Mouse (Mus musculus): ENCODE results near the gene Tsc1. TPM values are rescaled to one million over a fixed set of nuclear protein-coding genes. Genes with fewer than 3 reads are reported as not detected.

The Tsc1 gene
- polyA plus RNA-seq, 1 experiment, result 1.7 TPM

- Histone ChIP-seq H3K27me3 (replicated peaks) (peaks cover 11% of the 10 kb centered on the region), H3K4me3 (replicated peaks) (peak within 1 kb of the TSS; percentile 90), H3K9me3 (peaks cover 3% of the 10 kb centered on the region; the same call in 1 of the 2 replicates), H3K4me1 (peaks cover 91% of the 10 kb centered on the region), H3K36me3 (replicated peaks; ENCODE audit: low read length) (peaks cover 31% of the 10 kb centered on the region)
- TF ChIP-seq GATA1 (IDR thresholded peaks at IDR 0.05; ENCODE audit: borderline replicate concordance, low read length), result no peak
- no peak for TF ChIP-seq FLI1 (IDR thresholded peaks at IDR 0.05; ENCODE audit: low read length)
Measured at GRCm38 (mm10) chr2:28621664-28622171, 19.3 kb upstream of the Tsc1 start, which contains the start of gene Gfi1b. Gfi1b (minus strand) TSS chr2:28621982.

GRCm38 (mm10) chr2:28622521-28623124 is 18.4 kb upstream of the Tsc1 start:
- no peak for TF ChIP-seq GATA1 (IDR thresholded peaks at IDR 0.05; ENCODE audit: borderline replicate concordance, low read length)
- TF ChIP-seq FLI1 (IDR thresholded peaks at IDR 0.05; ENCODE audit: low read length), result no peak
- H3K36me3 ChIP-seq (replicated peaks; ENCODE audit: low read length), result peaks cover 24% of the 10 kb centered on the region
- peaks cover 11% of the 10 kb centered on the region for H3K27me3 ChIP-seq (replicated peaks)
- peaks cover 3% of the 10 kb centered on the region; the same call in 1 of the 2 replicates for H3K9me3 ChIP-seq
- peaks cover 90% of the 10 kb centered on the region for H3K4me1 ChIP-seq
- no peak overlapping the region for H3K4me3 ChIP-seq (replicated peaks)

GRCm38 (mm10) chr2:28624870-28625269 is 16.2 kb upstream of the Tsc1 start:
- H3K9me3 ChIP-seq, result peaks cover 3% of the 10 kb centered on the region; the same call in 1 of the 2 replicates
- H3K36me3 ChIP-seq (replicated peaks; ENCODE audit: low read length), result peaks cover 1% of the 10 kb centered on the region
- peaks cover 88% of the 10 kb centered on the region for H3K4me1 ChIP-seq
- TF ChIP-seq FLI1 (IDR thresholded peaks at IDR 0.05; ENCODE audit: low read length) (no peak), GATA1 (IDR thresholded peaks at IDR 0.05; ENCODE audit: borderline replicate concordance, low read length) (no peak)
- no peak overlapping the region for H3K4me3 ChIP-seq (replicated peaks)
- peaks cover 13% of the 10 kb centered on the region for H3K27me3 ChIP-seq (replicated peaks)

GRCm38 (mm10) chr2:28626038-28626437 is 15.0 kb upstream of the Tsc1 start:
- Histone ChIP-seq H3K4me1 (peaks cover 91% of the 10 kb centered on the region), H3K27me3 (replicated peaks) (peaks cover 15% of the 10 kb centered on the region), H3K4me3 (replicated peaks) (no peak overlapping the region), H3K9me3 (peaks cover 3% of the 10 kb centered on the region; the same call in 1 of the 2 replicates), H3K36me3 (replicated peaks; ENCODE audit: low read length) (no peaks in the 10 kb centered on the region)
- TF ChIP-seq GATA1 (IDR thresholded peaks at IDR 0.05; ENCODE audit: borderline replicate concordance, low read length), result no peak
- TF ChIP-seq FLI1 (IDR thresholded peaks at IDR 0.05; ENCODE audit: low read length), result no peak

- no peak for TF ChIP-seq FLI1 (IDR thresholded peaks at IDR 0.05; ENCODE audit: low read length)
- TF ChIP-seq GATA1 (IDR thresholded peaks at IDR 0.05; ENCODE audit: borderline replicate concordance, low read length), result no peak
- Histone ChIP-seq H3K36me3 (replicated peaks; ENCODE audit: low read length) (no peaks in the 10 kb centered on the region), H3K27me3 (replicated peaks) (peaks cover 15% of the 10 kb centered on the region), H3K4me1 (peaks cover 80% of the 10 kb centered on the region), H3K4me3 (replicated peaks) (no peak overlapping the region), H3K9me3 (peaks cover 3% of the 10 kb centered on the region; the same call in 1 of the 2 replicates)
Measured at GRCm38 (mm10) chr2:28628053-28628452, 13.0 kb upstream of the Tsc1 start.

- H3K4me1 ChIP-seq, result peaks cover 72% of the 10 kb centered on the region
- peaks cover 2% of the 10 kb centered on the region; the same call in 1 of the 2 replicates for H3K9me3 ChIP-seq
- peaks cover 10% of the 10 kb centered on the region for H3K27me3 ChIP-seq (replicated peaks)
- TF ChIP-seq GATA1 (IDR thresholded peaks at IDR 0.05; ENCODE audit: borderline replicate concordance, low read length), result no peak
- no peak for TF ChIP-seq FLI1 (IDR thresholded peaks at IDR 0.05; ENCODE audit: low read length)
- H3K4me3 ChIP-seq (replicated peaks), result no peak overlapping the region
- no peaks in the 10 kb centered on the region for H3K36me3 ChIP-seq (replicated peaks; ENCODE audit: low read length)
Measured at GRCm38 (mm10) chr2:28629911-28630381, 11.1 kb upstream of the Tsc1 start.

GRCm38 (mm10) chr2:28632626-28633025 is 8.4 kb upstream of the Tsc1 start:
- Histone ChIP-seq H3K27me3 (replicated peaks) (peaks cover 4% of the 10 kb centered on the region), H3K9me3 (no peaks in the 10 kb centered on the region), H3K36me3 (replicated peaks; ENCODE audit: low read length) (no peaks in the 10 kb centered on the region), H3K4me3 (replicated peaks) (no peak overlapping the region), H3K4me1 (peaks cover 53% of the 10 kb centered on the region)
- TF ChIP-seq FLI1 (IDR thresholded peaks at IDR 0.05; ENCODE audit: low read length) (no peak), GATA1 (IDR thresholded peaks at IDR 0.05; ENCODE audit: borderline replicate concordance, low read length) (no peak)

GRCm38 (mm10) chr2:28633136-28633535 is 7.9 kb upstream of the Tsc1 start:
- H3K4me1 ChIP-seq, result peaks cover 49% of the 10 kb centered on the region
- H3K9me3 ChIP-seq, result no peaks in the 10 kb centered on the region
- H3K4me3 ChIP-seq (replicated peaks), result no peak overlapping the region
- no peaks in the 10 kb centered on the region for H3K36me3 ChIP-seq (replicated peaks; ENCODE audit: low read length)
- H3K27me3 ChIP-seq (replicated peaks), result peaks cover 5% of the 10 kb centered on the region
- TF ChIP-seq FLI1 (IDR thresholded peaks at IDR 0.05; ENCODE audit: low read length) (no peak), GATA1 (IDR thresholded peaks at IDR 0.05; ENCODE audit: borderline replicate concordance, low read length) (no peak)

GRCm38 (mm10) chr2:28635199-28635598 is 5.8 kb upstream of the Tsc1 start:
- TF ChIP-seq GATA1 (IDR thresholded peaks at IDR 0.05; ENCODE audit: borderline replicate concordance, low read length), result no peak
- TF ChIP-seq FLI1 (IDR thresholded peaks at IDR 0.05; ENCODE audit: low read length), result no peak
- peaks cover 3% of the 10 kb centered on the region for H3K27me3 ChIP-seq (replicated peaks)
- H3K4me1 ChIP-seq, result peaks cover 39% of the 10 kb centered on the region
- no peak overlapping the region for H3K4me3 ChIP-seq (replicated peaks)
- H3K9me3 ChIP-seq, result no peaks in the 10 kb centered on the region
- H3K36me3 ChIP-seq (replicated peaks; ENCODE audit: low read length), result no peaks in the 10 kb centered on the region

All from megakaryocyte, embryonic 14.5 days (primary cell).